Mouse (Mus musculus): ENCODE measurements at regions not wholly inside any gene's neighbourhood (a gene's known extent, or its start where the extent isn't known, plus 50 kb on each side); places are given as distances from the start of the nearest gene placed in this dataset.

- no peak for ATAC-seq
These were observed 81.2 kb upstream of the Galnt5 start for GRCm38 (mm10) chr2:57916375-57917023.

- ATAC-seq = no peak
These were observed 80.0 kb upstream of the Galnt5 start for GRCm38 (mm10) chr2:57917721-57918120.

GRCm38 (mm10) chr2:57919102-57919731, 78.5 kb upstream of the Galnt5 start:
- peak; percentile 43 for ATAC-seq

- no peak for ATAC-seq
These were observed 63.4 kb upstream of the Galnt5 start for GRCm38 (mm10) chr2:57934062-57934822.
